Mouse (Mus musculus) left cerebral cortex, adult 18-20 months (tissue): ENCODE results near the gene Ngly1. TPM values are rescaled to one million over a fixed set of nuclear protein-coding genes. Genes with fewer than 3 reads are reported as not detected.
A peak's percentile ranks its signal among the peaks of the same experiment; 100 is the strongest.

Experiments
- DNase-seq, 2 experiments: peaks; one replicate each; pipeline ENCODE4 v3.0.0; 2021 to 2022; ENCODE audit warnings: low spot score in 2 of 2, mixed read lengths in 1 of 2
- long read RNA-seq, 2 experiments: library from polyadenylated mRNA; stranded (forward); transcript quantifications; one replicate each; pipeline ENCODE4 v2.0.0; 2021
- total RNA-seq, 2 experiments: library from RNA; stranded (reverse); gene quantifications; 2 replicates each; pipeline ENCODE4 v1.2.3; 2021

Gene Ngly1
- 10 to 100 TPM; 26.3 to 27.4 TPM for total RNA-seq
- long read RNA-seq, experiment 1, transcript Ngly1-201 (12 exons, 2,935 nt): major isoform, 30 of 50 reads
- long read RNA-seq, experiment 1, partial matches to known transcripts: 13 of 50 reads
- long read RNA-seq, experiment 1, other reads (novel, unspliced or antisense): 7 of 50 reads
- long read RNA-seq, experiment 2, transcript Ngly1-201 (12 exons, 2,935 nt): major isoform, 35 of 47 reads
- long read RNA-seq, experiment 2, partial matches to known transcripts: 8 of 47 reads
- long read RNA-seq, experiment 2, other reads (novel, unspliced or antisense): 4 of 47 reads

GRCm38 (mm10) chr14:16249171-16249874, at the start of gene Ngly1, which contains the start of gene Oxsm:
Gene Ngly1, plus strand, starts transcription at chr14:16249280.
Gene Oxsm, minus strand, starts transcription at chr14:16249808.
- DNase-seq: peak; percentile 81 to 88

- no peak for DNase-seq
Measured at GRCm38 (mm10) chr14:16200220-16200912, 48.7 kb upstream of the Ngly1 start.

GRCm38 (mm10) chr14:16200969-16201638, 48.0 kb upstream of the Ngly1 start:
- DNase-seq: peak; percentile 29 to 32

- DNase-seq: no peak
Measured at GRCm38 (mm10) chr14:16201673-16202072, 47.4 kb upstream of the Ngly1 start.

- no peak for DNase-seq
Measured at GRCm38 (mm10) chr14:16207722-16208121, 41.4 kb upstream of the Ngly1 start.

GRCm38 (mm10) chr14:16219015-16219414, 30.1 kb upstream of the Ngly1 start:
- no peak for DNase-seq

GRCm38 (mm10) chr14:16229395-16229794, 19.7 kb upstream of the Ngly1 start:
- no peak for DNase-seq

- DNase-seq: no peak
Measured at GRCm38 (mm10) chr14:16230581-16230980, 18.5 kb upstream of the Ngly1 start.

- DNase-seq: no peak
Measured at GRCm38 (mm10) chr14:16233515-16233914, 15.6 kb upstream of the Ngly1 start.

GRCm38 (mm10) chr14:16236466-16236865, 12.6 kb upstream of the Ngly1 start:
- no peak for DNase-seq

GRCm38 (mm10) chr14:16242193-16242815, 6.8 kb upstream of the Ngly1 start:
- no peak for DNase-seq

GRCm38 (mm10) chr14:16242947-16243602, 6.0 kb upstream of the Ngly1 start:
- DNase-seq: peak; percentile 87 to 89

- no peak for DNase-seq
Measured at GRCm38 (mm10) chr14:16243603-16244209, 5.4 kb upstream of the Ngly1 start.

GRCm38 (mm10) chr14:16244370-16244769, 4.7 kb upstream of the Ngly1 start:
- no peak for DNase-seq

GRCm38 (mm10) chr14:16245127-16245526, 4.0 kb upstream of the Ngly1 start:
- DNase-seq: no peak

GRCm38 (mm10) chr14:16246340-16246912, 2.7 kb upstream of the Ngly1 start:
- DNase-seq: no peak

GRCm38 (mm10) chr14:16248135-16248534, 945 bp upstream of the Ngly1 start:
- DNase-seq: no peak

- DNase-seq: no peak
Measured at GRCm38 (mm10) chr14:16248603-16249157, 400 bp upstream of the Ngly1 start.

- DNase-seq: no peak
Measured at GRCm38 (mm10) chr14:16250099-16250498, 1.0 kb downstream of the Ngly1 start.
